Mouse (Mus musculus) MN1 (cell line): ENCODE results near the gene Txnip.
"Not testable (repeated sequence)": the region's sequence is repeated elsewhere in the genome, so short reads cannot be mapped to it uniquely, and the experiment has no call there.

Source experiments
- DNase-seq: peaks from one replicate; pipeline ENCODE4 v3.0.0-alpha.2; 2016; ENCODE audit warnings: low spot score

Txnip gene

GRCm38 (mm10) chr3:96593790-96594560, 36.2 kb downstream of the Txnip start, which contains the start of gene Polr3gl:
Gene Polr3gl, minus strand, starts transcription at chr3:96594181.
- peak; percentile 95 for DNase-seq

GRCm38 (mm10) chr3:96594851-96595250, 37.1 kb downstream of the Txnip start:
- DNase-seq = no peak

- peak; percentile 60 for DNase-seq
These were observed 37.9 kb downstream of the Txnip start for GRCm38 (mm10) chr3:96595661-96596060.

GRCm38 (mm10) chr3:96596228-96596707, 38.5 kb downstream of the Txnip start, which contains the start of gene Ankrd34a:
Gene Ankrd34a, plus strand, starts transcription at chr3:96596636.
- peak; percentile 39 for DNase-seq

GRCm38 (mm10) chr3:96596855-96597254, 39.1 kb downstream of the Txnip start:
- no peak for DNase-seq

- DNase-seq = no peak
These were observed 39.7 kb downstream of the Txnip start for GRCm38 (mm10) chr3:96597435-96597891.

- DNase-seq = no peak
These were observed 40.7 kb downstream of the Txnip start for GRCm38 (mm10) chr3:96598156-96599068.

GRCm38 (mm10) chr3:96599069-96599393, 41.3 kb downstream of the Txnip start:
- DNase-seq = no peak

GRCm38 (mm10) chr3:96599411-96599810, 41.7 kb downstream of the Txnip start:
- DNase-seq = no peak

GRCm38 (mm10) chr3:96600639-96601250, 43.0 kb downstream of the Txnip start, which contains the start of gene Lix1l:
Gene Lix1l, plus strand, starts transcription at chr3:96601149.
- peak; percentile 97 for DNase-seq

GRCm38 (mm10) chr3:96601251-96601787, 43.6 kb downstream of the Txnip start:
- peak; percentile 78 for DNase-seq

- no peak for DNase-seq
These were observed 44.4 kb downstream of the Txnip start for GRCm38 (mm10) chr3:96601941-96602703.

- no peak for DNase-seq
These were observed 44.9 kb downstream of the Txnip start for GRCm38 (mm10) chr3:96602704-96603084.

GRCm38 (mm10) chr3:96603311-96603710, 45.6 kb downstream of the Txnip start:
- DNase-seq = peak; percentile 64

- not testable (repeated sequence) for DNase-seq
These were observed 48.2 kb downstream of the Txnip start for GRCm38 (mm10) chr3:96606007-96606406.

GRCm38 (mm10) chr3:96606618-96607017, 48.9 kb downstream of the Txnip start:
- no peak for DNase-seq
